Mouse (Mus musculus) kidney, embryonic 16.5 days (tissue): ENCODE data around the gene Agfg1. TPM values are rescaled to one million over a fixed set of nuclear protein-coding genes. Genes with fewer than 3 reads are reported as not detected.
"Not testable (repeated sequence)": the region's sequence is repeated elsewhere in the genome, so short reads cannot be mapped to it uniquely, and the experiment has no call there.

Experiments
- ATAC-seq: fragments of 200-750 bp; cut with Nextera tagmentation; 2 replicates; pipeline ENCODE4 v1.8.0; 2017; ENCODE audit warnings: moderate TSS enrichment; ENCODE audit not compliant: low FRiP score, low TSS enrichment
- H3K27ac ChIP-seq: fragments of 300-500 bp; sonication (generic); 2 replicates; pipeline ENCODE4 v1.5.1; 2014; ENCODE audit warnings: low read length
- H3K27me3 ChIP-seq: fragments of 300-500 bp; sonication (generic); 2 replicates; pipeline ENCODE4 v1.6.1; 2014; ENCODE audit warnings: low read length, control low read depth, mixed read lengths; ENCODE audit not compliant: insufficient read depth
- H3K36me3 ChIP-seq: fragments of 300-500 bp; sonication (generic); 2 replicates; pipeline ENCODE4 v1.6.1; 2014; ENCODE audit warnings: low read length, control low read depth, mixed read lengths; ENCODE audit not compliant: insufficient read depth
- H3K4me1 ChIP-seq: fragments of 300-500 bp; sonication (generic); 2 replicates; pipeline ENCODE4 v1.6.1; 2014; ENCODE audit warnings: low read length, control low read depth, mixed read lengths; ENCODE audit not compliant: insufficient read depth
- H3K4me2 ChIP-seq: fragments of 300-500 bp; sonication (generic); replicated peaks from 2 replicates; pipeline ENCODE4 v1.6.1; 2014; ENCODE audit warnings: low read depth, low read length
- H3K4me3 ChIP-seq: fragments of 300-500 bp; sonication (generic); 2 replicates; pipeline ENCODE4 v1.5.1; 2014; ENCODE audit warnings: mild to moderate bottlenecking, low read length
- H3K9ac ChIP-seq: fragments of 300-500 bp; sonication (generic); replicated peaks from 2 replicates; pipeline ENCODE4 v1.6.1; 2014; ENCODE audit warnings: low read length
- H3K9me3 ChIP-seq: fragments of 300-500 bp; sonication (generic); 2 replicates; pipeline ENCODE4 v1.6.1; 2016; ENCODE audit warnings: low read length, control low read depth
- WGBS: fragments of 180-500 bp; shearing (Covaris S2); extraction: QIAGEN DNeasy Blood & Tissue Kit; methylation state at CpG from one replicate; pipeline ENCODE4 v1.1.7; 2014; 5-methylcytosine and 5-hydroxymethylcytosine counted together
- polyA plus RNA-seq: library from polyadenylated mRNA; unstranded; fragments of >200 nt; fragmentation: Nextera tagmentation; extraction: Ambion mirVana; gene quantifications from 2 replicates; pipeline ENCODE4 v1.2.1, GENCODE M21; 2015

Agfg1 gene
- polyA plus RNA-seq, 1 experiment from 2014 or later = 28.0 TPM

DNA sequence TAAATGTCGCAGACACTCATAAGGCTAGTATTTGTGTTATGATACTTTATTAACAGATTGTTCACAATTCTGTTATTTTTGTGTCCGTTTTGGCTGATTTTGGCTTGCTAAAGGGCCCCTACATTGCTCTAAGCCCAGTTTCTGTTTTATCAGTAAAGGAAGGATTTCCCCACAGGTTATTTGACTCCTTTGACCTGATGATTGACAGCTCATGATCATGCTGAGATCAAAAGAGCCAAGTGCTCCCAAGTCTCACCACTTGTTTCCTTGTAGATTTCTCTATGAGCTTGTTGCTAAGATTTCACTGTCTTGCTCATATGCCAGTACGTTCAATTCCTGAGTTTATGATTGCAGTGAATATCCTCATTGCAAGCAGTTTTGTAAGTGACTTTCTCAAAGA, 30.9 kb downstream of the Agfg1 start:
- ATAC-seq = no peak
- H3K9me3 ChIP-seq = no peaks in the 10 kb centered on the region
- peaks cover 17% of the 10 kb centered on the region; the same call in 1 of the 2 replicates for H3K36me3 ChIP-seq
- no peaks in the 10 kb centered on the region for H3K27me3 ChIP-seq
- no peak overlapping the region for H3K9ac ChIP-seq
- H3K4me2 ChIP-seq = no peak overlapping the region
- no peaks in the 10 kb centered on the region for H3K4me1 ChIP-seq
- H3K27ac ChIP-seq = no peak overlapping the region
- no peak overlapping the region for H3K4me3 ChIP-seq
- WGBS = 86% methylated on average over 3 of the region's 3 CpGs

DNA sequence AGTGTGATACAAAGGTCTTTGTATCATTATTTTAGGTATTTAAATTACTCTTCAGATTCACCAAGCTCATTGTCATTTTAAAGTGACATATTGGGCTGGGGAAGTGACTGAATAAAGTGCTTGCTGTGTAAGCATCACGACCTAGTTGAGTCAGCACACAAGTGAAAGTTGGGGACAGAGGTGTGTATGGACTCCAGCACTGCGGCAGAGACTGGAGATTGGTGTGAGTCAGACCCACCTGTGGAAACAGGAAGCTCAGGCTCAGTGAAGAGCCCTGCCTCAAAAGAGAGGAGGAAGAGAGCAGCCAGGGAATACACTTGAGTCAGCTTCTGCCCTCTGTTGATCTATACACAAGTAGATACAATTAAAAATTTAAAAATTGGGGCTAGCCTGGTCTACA, 39.9 kb downstream of the Agfg1 start:
- WGBS = 75% methylated on average over 2 of the region's 2 CpGs
- Histone ChIP-seq H3K27me3 (no peaks in the 10 kb centered on the region), H3K27ac (no peak overlapping the region), H3K4me1 (no peaks in the 10 kb centered on the region), H3K9me3 (no peaks in the 10 kb centered on the region), H3K36me3 (peaks cover 34% of the 10 kb centered on the region), H3K4me2 (no peak overlapping the region), H3K9ac (no peak overlapping the region), H3K4me3 (no peak overlapping the region)
- no peak for ATAC-seq

DNA sequence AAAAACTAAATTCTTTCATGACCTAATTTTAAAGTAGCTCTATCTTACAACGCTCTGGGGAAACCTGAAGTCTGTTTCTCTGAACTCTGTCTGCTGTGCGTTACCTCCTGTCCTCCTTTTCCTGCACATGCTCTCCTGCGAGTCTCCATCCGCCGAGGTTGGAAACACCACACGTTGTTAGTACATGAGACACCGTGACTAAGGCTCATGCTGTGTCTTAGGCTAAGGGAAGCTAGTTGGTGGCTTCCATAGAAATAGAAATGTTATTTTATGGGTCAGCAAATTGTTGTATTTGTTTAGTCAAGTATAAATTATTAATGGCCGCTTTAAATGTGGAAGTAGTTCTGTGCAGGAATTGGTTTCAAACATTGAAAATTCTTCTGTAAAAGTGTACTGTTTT, 40.9 kb downstream of the Agfg1 start:
- ATAC-seq = no peak
- peaks cover 33% of the 10 kb centered on the region for H3K36me3 ChIP-seq
- no peak overlapping the region for H3K9ac ChIP-seq

DNA sequence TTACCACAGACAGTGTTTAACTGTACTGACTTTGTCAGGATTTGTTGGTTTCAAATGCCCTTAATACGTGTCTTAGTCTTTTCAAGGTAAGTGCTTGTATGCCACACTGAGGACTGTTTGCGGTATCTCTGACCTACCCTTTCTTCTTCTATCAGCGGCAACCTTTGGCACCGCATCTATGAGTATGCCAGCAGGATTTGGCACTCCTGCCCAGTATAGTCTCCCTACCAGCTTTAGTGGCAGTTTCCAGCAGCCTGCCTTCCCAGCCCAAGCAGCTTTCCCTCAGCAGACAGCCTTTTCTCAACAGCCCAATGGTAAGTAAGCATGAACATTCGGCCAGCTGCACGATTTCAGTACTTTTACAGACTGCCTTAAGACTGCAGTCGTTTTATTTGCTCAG, 54.0 kb downstream of the Agfg1 start:
- no peak overlapping the region for H3K9ac ChIP-seq
- H3K4me3 ChIP-seq = no peak overlapping the region
- ATAC-seq = no peak
- H3K27ac ChIP-seq = no peak overlapping the region
- H3K27me3 ChIP-seq = no peaks in the 10 kb centered on the region
- H3K4me1 ChIP-seq = no peaks in the 10 kb centered on the region
- no peaks in the 10 kb centered on the region for H3K9me3 ChIP-seq
- WGBS = 93% methylated on average over 7 of the region's 7 CpGs
- H3K36me3 ChIP-seq = peaks cover 20% of the 10 kb centered on the region
- no peak overlapping the region for H3K4me2 ChIP-seq

More for the DNA sequence above, 40.9 kb downstream of the Agfg1 start:
- no peaks in the 10 kb centered on the region for H3K4me1 ChIP-seq
- H3K27ac ChIP-seq = no peak overlapping the region
- no peaks in the 10 kb centered on the region for H3K27me3 ChIP-seq
- H3K4me2 ChIP-seq = no peak overlapping the region
- H3K4me3 ChIP-seq = no peak overlapping the region
- WGBS = 88% methylated on average over 8 of the region's 8 CpGs
- H3K9me3 ChIP-seq = no peaks in the 10 kb centered on the region

DNA sequence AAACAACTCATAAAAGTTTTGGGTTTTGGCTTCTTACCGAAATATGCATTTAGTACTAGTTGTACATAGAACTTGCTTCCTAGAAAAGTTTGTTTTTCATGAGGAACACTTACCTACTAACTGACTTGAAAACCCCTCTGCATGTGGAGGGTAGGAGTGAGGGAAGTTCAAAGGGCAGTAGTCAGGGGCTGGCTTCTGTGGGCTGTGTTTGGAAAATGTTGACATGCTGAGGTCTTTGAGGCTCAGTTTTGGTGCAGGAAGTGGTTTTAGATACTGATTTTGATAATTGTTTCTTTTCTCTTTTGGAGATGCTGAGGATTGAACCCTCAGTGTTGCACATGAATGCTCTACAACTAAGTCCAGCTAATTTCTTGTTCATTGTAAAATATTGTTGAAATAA, 61.3 kb downstream of the Agfg1 start:
- H3K4me3 ChIP-seq = no peak overlapping the region
- H3K9ac ChIP-seq = no peak overlapping the region
- WGBS = 96% methylated on average over 1 of the region's 1 CpGs
- H3K4me1 ChIP-seq = no peaks in the 10 kb centered on the region
- H3K36me3 ChIP-seq = peaks cover 13% of the 10 kb centered on the region
- no peaks in the 10 kb centered on the region for H3K27me3 ChIP-seq
- H3K4me2 ChIP-seq = no peak overlapping the region
- no peak for ATAC-seq
- H3K9me3 ChIP-seq = no peaks in the 10 kb centered on the region
- H3K27ac ChIP-seq = no peak overlapping the region

DNA sequence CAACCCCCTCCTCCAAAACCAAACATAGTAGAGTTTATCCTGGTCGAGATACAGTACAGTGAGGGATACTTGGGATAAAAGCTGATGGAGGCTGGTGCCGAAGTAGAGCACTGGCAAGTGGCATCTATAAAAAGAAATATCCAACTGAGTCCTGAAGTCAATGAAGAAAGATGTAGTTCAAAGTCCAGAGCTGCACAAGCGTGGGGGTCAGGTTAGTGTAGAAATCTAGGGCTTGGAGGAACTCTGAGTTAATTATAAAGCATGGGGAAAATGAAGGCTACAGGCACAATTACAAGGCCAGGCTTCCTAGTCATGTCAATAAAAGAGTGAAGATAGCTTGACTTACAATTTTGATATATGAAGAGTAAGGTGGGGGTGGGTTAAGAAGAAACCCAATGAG, 61.9 kb downstream of the Agfg1 start:
- ATAC-seq = no peak
- 89% methylated on average over 3 of the region's 3 CpGs for WGBS
- H3K4me2 ChIP-seq = no peak overlapping the region

DNA sequence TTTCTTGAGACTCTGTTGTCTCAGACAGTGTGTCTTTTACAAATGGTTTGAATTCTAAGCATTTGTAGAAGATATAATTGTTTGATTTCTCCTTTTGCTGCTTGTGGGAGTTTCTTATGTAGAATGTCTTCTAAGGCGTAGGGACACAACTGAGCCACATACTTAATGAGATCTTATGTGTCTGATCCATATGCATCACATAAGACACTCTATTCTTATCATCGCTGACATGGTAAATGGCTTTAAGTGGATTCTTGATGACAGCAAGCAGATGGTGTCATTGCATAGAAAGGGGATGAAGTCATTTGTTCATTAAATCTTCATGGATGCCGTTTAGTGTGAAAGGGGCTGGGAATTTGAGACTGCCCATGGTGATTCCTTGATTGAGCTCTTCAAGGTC, 66.6 kb downstream of the Agfg1 start:
- H3K36me3 ChIP-seq = peaks cover 6% of the 10 kb centered on the region; the same call in 1 of the 2 replicates
- no peak overlapping the region for H3K4me2 ChIP-seq
- H3K4me1 ChIP-seq = no peaks in the 10 kb centered on the region
- 83% methylated on average over 3 of the region's 3 CpGs for WGBS
- ATAC-seq = no peak
- no peak overlapping the region for H3K27ac ChIP-seq
- H3K9ac ChIP-seq = no peak overlapping the region
- no peak overlapping the region for H3K4me3 ChIP-seq
- H3K27me3 ChIP-seq = no peaks in the 10 kb centered on the region
- H3K9me3 ChIP-seq = no peaks in the 10 kb centered on the region

More for the DNA sequence above, 61.9 kb downstream of the Agfg1 start:
- Histone ChIP-seq H3K9me3 (no peaks in the 10 kb centered on the region), H3K4me1 (no peaks in the 10 kb centered on the region), H3K36me3 (peaks cover 13% of the 10 kb centered on the region), H3K27ac (no peak overlapping the region), H3K4me3 (no peak overlapping the region), H3K27me3 (no peaks in the 10 kb centered on the region), H3K9ac (no peak overlapping the region)

DNA sequence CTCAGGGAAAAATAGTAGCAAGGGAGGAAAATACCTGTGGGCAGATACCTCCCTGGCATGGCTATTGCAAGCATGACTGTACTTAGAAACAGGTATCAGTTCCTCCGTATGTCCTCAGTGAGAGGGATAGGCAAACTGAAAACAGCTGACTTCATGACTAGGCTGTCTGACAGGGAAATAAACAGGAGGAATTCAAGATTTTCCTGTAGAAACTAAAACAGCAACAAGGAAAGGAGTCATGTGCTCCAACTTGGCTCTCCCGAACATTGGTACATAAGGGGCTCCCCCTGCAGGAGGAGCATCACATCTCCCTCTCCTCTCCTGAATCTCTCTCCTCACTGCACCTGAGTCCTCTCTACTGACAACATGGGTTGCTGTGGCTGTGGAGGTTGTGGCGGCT, 73.7 kb downstream of the Agfg1 start, which contains the start of gene A030005L19Rik:
A030005L19Rik (plus strand) TSS at position 301 of the 400 bp plus-strand sequence.
- WGBS = 84% methylated on average over 3 of the region's 3 CpGs
- H3K27me3 ChIP-seq = no peaks in the 10 kb centered on the region
- no peak within 1 kb of the TSS for H3K9ac ChIP-seq
- H3K4me3 ChIP-seq = no peak within 1 kb of the TSS
- no peaks in the 10 kb centered on the region for H3K4me1 ChIP-seq
- H3K27ac ChIP-seq = no peak within 1 kb of the TSS
- H3K4me2 ChIP-seq = no peak within 1 kb of the TSS
- no peak for ATAC-seq
- H3K36me3 ChIP-seq = no peaks in the 10 kb centered on the region
- no peaks in the 10 kb centered on the region for H3K9me3 ChIP-seq

DNA sequence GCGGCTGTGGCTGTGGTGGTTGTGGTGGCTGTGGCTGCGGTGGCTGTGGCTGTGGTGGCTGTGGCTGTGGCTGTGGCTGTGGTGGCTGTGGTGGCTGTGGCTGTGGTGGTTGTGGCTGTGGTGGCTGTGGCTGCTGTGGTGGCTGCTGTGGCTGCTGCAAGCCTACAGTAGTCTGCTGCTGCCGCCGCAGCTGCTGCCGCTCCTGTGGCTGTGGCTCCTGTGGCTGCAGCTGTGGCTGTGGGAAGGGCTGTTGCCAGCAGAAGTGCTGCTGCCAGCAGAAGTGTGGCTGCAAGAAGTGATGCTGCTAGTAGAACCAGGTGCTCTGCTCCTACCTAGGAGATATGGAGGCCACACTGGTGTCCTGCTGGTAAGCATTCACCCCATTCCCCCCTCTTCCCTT, 74.2 kb downstream of the Agfg1 start:
- ATAC-seq, H3K4me1 ChIP-seq, H3K4me3 ChIP-seq, H3K27ac ChIP-seq, H3K27me3 ChIP-seq, H3K9ac ChIP-seq, H3K9me3 ChIP-seq, H3K36me3 ChIP-seq, H3K4me2 ChIP-seq: not testable (repeated sequence)
- whole genome bisulfite sequencing = 94% methylated on average over 5 of the region's 5 CpGs

DNA sequence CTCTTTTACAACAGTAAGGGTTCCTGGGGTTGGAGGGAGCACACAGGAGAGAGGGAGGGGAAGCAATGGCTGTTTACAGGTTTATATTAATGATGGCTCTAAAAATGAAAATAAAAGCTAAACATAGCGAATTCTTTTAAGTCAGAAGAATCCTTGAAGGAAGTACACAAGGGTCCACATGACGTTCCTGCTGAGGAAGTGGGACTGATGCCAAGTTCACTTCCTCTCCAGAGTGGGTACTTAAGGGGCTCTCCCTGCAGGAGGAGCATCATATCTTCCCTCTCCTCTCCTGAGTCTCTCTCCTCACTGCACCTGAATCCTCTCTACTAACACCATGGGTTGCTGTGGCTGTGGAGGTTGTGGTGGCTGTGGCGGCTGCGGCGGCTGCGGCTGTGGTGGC, 85.4 kb downstream of the Agfg1 start, which contains the start of gene A030014E15Rik:
A030014E15Rik (plus strand) TSS at position 268 of the 400 bp plus-strand sequence.
- no peak within 1 kb of the TSS for H3K4me2 ChIP-seq
- WGBS = 86% methylated on average over 6 of the region's 6 CpGs
- H3K4me1 ChIP-seq = no peaks in the 10 kb centered on the region
- H3K9me3 ChIP-seq = no peaks in the 10 kb centered on the region
- ATAC-seq = no peak
- no peaks in the 10 kb centered on the region for H3K36me3 ChIP-seq
- no peak within 1 kb of the TSS for H3K27ac ChIP-seq
- no peak within 1 kb of the TSS for H3K9ac ChIP-seq
- no peak within 1 kb of the TSS for H3K4me3 ChIP-seq
- no peaks in the 10 kb centered on the region for H3K27me3 ChIP-seq
